Mouse (Mus musculus): Measurements from ENCODE around the gene Gzmd. TPM values are rescaled to one million over a fixed set of nuclear protein-coding genes. Genes with fewer than 3 reads are reported as not detected.
"Not testable (repeated sequence)": the region's sequence is repeated elsewhere in the genome, so short reads cannot be mapped to it uniquely, and the experiment has no call there.

The Gzmd gene
- not detected for total RNA-seq (2021)

GRCm38 (mm10) chr14:56132508-56132907 lies at the start of gene Gzmd:
Gene Gzmd (minus strand): TSS chr14:56132608.
- DNase-seq (ENCODE audit: low spot score); intact Hi-C loops (cut with DNase I): not testable (repeated sequence)

- intact Hi-C loops (cut with DNase I); DNase-seq (ENCODE audit: low spot score): not testable (repeated sequence)
Measured at GRCm38 (mm10) chr14:56177651-56178050, 45.2 kb upstream of the Gzmd start.

- intact Hi-C loops (cut with DNase I), result no loop called here
- DNase-seq (ENCODE audit: low spot score), result no peak
Measured at GRCm38 (mm10) chr14:56174499-56174898, 42.1 kb upstream of the Gzmd start, which contains the start of gene Gzmn. Gene Gzmn (minus strand): TSS chr14:56174599.

GRCm38 (mm10) chr14:56173396-56173795 lies 41.0 kb upstream of the Gzmd start:
- intact Hi-C loops (cut with DNase I), result no loop called here
- DNase-seq (ENCODE audit: low spot score), result no peak

- no peak for DNase-seq (ENCODE audit: low spot score)
- intact Hi-C loops (cut with DNase I), result no loop called here
Measured at GRCm38 (mm10) chr14:56172744-56173143, 40.3 kb upstream of the Gzmd start.

GRCm38 (mm10) chr14:56168009-56168408 lies 35.6 kb upstream of the Gzmd start:
- DNase-seq (ENCODE audit: low spot score), result no peak

GRCm38 (mm10) chr14:56162109-56162508 lies 29.7 kb upstream of the Gzmd start:
- DNase-seq (ENCODE audit: low spot score), result no peak
- intact Hi-C loops (cut with DNase I), result no loop called here

More at GRCm38 (mm10) chr14:56168009-56168408, 35.6 kb upstream of the Gzmd start:
- intact Hi-C loops (cut with DNase I), result no loop called here

GRCm38 (mm10) chr14:56159479-56159878 lies 27.1 kb upstream of the Gzmd start, which contains the start of gene Gzmg:
Gene Gzmg (minus strand): TSS chr14:56159579.
- intact Hi-C loops (cut with DNase I); DNase-seq (ENCODE audit: low spot score): not testable (repeated sequence)

GRCm38 (mm10) chr14:56155340-56155739 lies 22.9 kb upstream of the Gzmd start:
- no peak for DNase-seq (ENCODE audit: low spot score)
- intact Hi-C loops (cut with DNase I), result no loop called here

- DNase-seq (ENCODE audit: low spot score); intact Hi-C loops (cut with DNase I): not testable (repeated sequence)
Measured at GRCm38 (mm10) chr14:56133675-56134074, 1.3 kb upstream of the Gzmd start.

- intact Hi-C loops (cut with DNase I), result no loop called here
- DNase-seq (ENCODE audit: low spot score), result no peak
Measured at GRCm38 (mm10) chr14:56128341-56128740, 4.1 kb downstream of the Gzmd start.

GRCm38 (mm10) chr14:56123516-56123915 lies 8.9 kb downstream of the Gzmd start:
- intact Hi-C loops (cut with DNase I), result no loop called here

GRCm38 (mm10) chr14:56120525-56120924 lies 11.9 kb downstream of the Gzmd start, which contains the start of gene Gzme:
Gene Gzme (minus strand): TSS chr14:56120625.
- DNase-seq (ENCODE audit: low spot score), result no peak
- intact Hi-C loops (cut with DNase I), result no loop called here

More at GRCm38 (mm10) chr14:56123516-56123915, 8.9 kb downstream of the Gzmd start:
- DNase-seq (ENCODE audit: low spot score), result no peak

- intact Hi-C loops (cut with DNase I), result not testable (repeated sequence)
Measured at GRCm38 (mm10) chr14:56115531-56116310, 16.7 kb downstream of the Gzmd start.

GRCm38 (mm10) chr14:56105447-56106180 lies 26.8 kb downstream of the Gzmd start:
- intact Hi-C loops (cut with DNase I), result no loop called here
- no peak for DNase-seq (ENCODE audit: low spot score)

More at GRCm38 (mm10) chr14:56115531-56116310, 16.7 kb downstream of the Gzmd start:
- DNase-seq (ENCODE audit: low spot score), result not testable (repeated sequence)

- intact Hi-C loops (cut with DNase I), result no loop called here
- DNase-seq (ENCODE audit: low spot score), result no peak
Measured at GRCm38 (mm10) chr14:56105016-56105415, 27.4 kb downstream of the Gzmd start.

GRCm38 (mm10) chr14:56103452-56103851 lies 29.0 kb downstream of the Gzmd start:
- intact Hi-C loops (cut with DNase I), result no loop called here
- DNase-seq (ENCODE audit: low spot score), result no peak

GRCm38 (mm10) chr14:56102386-56102785 lies 30.0 kb downstream of the Gzmd start, which contains the start of gene Ctsg:
Gene Ctsg (minus strand): TSS chr14:56102574.
- no peak for DNase-seq (ENCODE audit: low spot score)
- intact Hi-C loops (cut with DNase I), result no loop called here

GRCm38 (mm10) chr14:56098940-56099339 lies 33.5 kb downstream of the Gzmd start:
- DNase-seq (ENCODE audit: low spot score), result no peak
- intact Hi-C loops (cut with DNase I), result no loop called here

- intact Hi-C loops (cut with DNase I), result no loop called here
Measured at GRCm38 (mm10) chr14:56097597-56097996, 34.8 kb downstream of the Gzmd start.

GRCm38 (mm10) chr14:56093353-56093752 lies 39.1 kb downstream of the Gzmd start:
- no peak for DNase-seq (ENCODE audit: low spot score)
- intact Hi-C loops (cut with DNase I), result no loop called here

More at GRCm38 (mm10) chr14:56097597-56097996, 34.8 kb downstream of the Gzmd start:
- DNase-seq (ENCODE audit: low spot score), result no peak

All from heart, postnatal 25 days (tissue).